Mouse (Mus musculus) yolk sac, embryonic 10.5 days (tissue): Measurements from ENCODE around the gene Pcgf1.

Experiments used
- DNase-seq: peaks from one replicate; pipeline ENCODE4 v3.0.0-alpha.2; 2017; ENCODE audit warnings: low spot score

Pcgf1 gene

DNA sequence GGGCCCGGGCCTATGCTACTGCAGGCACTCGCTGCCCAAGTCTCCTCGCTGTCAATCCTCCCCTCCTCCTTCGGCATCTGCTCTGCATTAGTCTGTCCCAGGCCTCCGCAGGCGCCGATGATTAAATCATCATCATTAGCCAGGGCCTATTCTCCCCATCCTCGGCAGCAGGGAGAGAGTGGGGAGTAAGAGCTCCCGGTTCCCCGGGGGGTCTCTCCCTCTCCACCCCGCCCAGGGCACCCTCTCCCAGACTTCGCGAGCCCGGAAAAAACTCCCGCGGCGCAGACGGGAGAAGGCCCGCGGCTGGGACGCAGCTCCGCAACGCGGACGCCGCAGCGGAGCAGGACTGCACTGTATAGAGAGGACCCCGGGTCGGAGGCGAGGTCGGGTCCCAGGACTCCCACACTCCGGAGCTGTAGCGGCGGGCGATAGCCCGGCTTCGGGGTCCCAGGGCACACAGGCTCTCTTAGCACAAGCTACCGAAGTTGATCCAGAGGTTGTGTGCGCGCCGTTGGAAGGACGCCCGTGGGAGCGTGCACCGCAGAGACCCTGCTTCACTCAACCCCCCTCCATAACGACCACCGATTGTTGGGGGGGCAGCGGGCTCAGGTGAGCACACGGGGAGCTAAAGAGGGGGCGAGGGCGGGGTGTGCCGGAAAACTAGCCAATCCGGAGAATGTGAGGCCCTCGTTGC is at the start of gene Pcgf1:
TSS of gene Pcgf1 (plus strand) at position 240 of the 694 bp plus-strand sequence.
- no peak for DNase-seq

DNA sequence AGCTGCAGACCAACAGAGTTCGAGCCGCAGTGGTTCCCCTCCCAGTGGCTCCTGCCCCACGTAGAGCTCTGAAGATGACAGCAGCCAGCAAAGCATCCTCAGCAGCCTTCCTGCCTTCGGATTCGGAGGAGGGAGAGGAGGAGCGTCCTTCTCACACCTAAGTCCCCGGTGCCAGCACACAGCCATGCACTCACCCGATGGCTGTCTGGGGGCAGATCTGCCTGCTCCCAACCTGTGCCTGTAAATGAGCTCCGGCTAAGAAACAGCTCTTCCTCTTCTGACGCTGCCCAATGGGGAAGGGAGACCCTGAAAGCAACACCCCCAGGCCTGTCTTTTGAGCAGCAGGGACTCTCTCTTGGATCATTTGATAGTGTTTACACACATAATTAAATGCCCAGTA is 47.9 kb upstream of the Pcgf1 start:
- DNase-seq: no peak

- no peak for DNase-seq
Measured at GRCm38 (mm10) chr6:83031111-83031510, 46.6 kb upstream of the Pcgf1 start.

- no peak for DNase-seq
Measured at GRCm38 (mm10) chr6:83031921-83032590, 45.6 kb upstream of the Pcgf1 start.

DNA sequence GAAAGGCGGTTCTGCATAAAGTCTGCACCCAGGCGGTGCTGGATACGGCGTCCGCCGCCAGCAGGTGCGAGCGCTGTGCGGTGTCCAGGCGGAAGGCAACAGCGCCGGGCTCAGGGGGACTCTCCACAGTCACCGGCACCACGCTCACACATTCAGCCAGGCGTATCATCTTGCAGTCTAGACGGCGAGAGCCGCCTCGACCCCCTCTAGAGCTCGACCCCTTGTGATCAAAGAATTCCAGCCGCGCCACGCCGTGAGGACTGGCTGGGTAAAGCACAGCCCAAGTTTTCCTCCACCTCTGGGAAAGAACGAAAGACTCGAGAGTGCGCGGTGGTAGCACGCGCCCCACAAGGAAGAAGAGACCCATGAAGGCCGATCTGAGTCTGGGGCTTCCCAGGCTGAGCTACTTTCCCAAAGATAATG is 44.9 kb upstream of the Pcgf1 start:
- DNase-seq: peak; percentile 62

DNA sequence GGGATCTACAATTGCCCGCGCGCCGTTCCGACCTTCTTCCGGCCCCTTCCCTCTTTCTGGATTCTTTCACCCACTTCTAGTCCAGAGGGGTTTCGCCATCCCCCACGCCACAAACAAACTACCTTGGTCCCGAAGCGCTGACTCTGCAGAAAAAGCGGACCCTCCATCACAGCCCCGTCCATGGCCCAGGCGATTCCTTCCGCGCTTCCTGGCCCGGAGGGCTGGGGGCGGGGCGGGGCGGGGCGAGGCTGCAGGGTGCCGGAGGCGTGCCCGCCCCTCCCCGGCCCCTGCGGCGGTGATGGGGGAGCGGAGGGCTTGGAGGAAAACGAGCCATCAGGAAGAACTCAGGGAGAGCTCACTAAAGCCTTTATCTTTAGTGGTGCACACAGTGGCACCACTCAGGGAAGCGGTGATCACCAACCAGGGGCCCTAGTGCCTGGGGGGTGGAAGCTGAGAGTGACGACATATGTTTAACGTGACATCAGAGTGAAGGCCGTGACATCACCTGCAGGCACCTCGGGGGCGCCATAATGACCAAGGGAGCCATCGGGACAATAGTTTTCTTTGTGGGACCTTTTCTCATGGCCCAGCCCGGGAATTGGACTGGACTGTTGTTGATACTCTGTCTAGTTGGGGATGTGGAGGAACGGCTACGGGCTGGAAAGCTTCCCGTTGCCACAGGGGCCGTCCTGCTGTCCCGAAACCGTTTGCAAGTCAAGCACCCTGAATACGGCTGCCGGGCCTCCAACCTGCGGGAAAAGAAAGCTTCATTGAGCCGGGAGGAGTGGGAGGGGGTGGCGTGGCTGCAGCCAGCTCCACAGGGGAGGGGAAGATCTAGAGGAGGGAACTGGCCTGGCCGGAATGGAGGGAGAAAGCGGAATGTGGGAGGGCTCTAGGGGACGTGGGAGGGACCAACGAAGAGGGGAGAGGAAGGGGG is 44.2 kb upstream of the Pcgf1 start, which contains the start of the genes Dok1 and Loxl3:
TSS of gene Dok1 (minus strand) at position 223 of the 937 bp plus-strand sequence.
TSS of gene Loxl3 (plus strand) at position 925 of the 937 bp plus-strand sequence.
- DNase-seq: peak; percentile 85

DNA sequence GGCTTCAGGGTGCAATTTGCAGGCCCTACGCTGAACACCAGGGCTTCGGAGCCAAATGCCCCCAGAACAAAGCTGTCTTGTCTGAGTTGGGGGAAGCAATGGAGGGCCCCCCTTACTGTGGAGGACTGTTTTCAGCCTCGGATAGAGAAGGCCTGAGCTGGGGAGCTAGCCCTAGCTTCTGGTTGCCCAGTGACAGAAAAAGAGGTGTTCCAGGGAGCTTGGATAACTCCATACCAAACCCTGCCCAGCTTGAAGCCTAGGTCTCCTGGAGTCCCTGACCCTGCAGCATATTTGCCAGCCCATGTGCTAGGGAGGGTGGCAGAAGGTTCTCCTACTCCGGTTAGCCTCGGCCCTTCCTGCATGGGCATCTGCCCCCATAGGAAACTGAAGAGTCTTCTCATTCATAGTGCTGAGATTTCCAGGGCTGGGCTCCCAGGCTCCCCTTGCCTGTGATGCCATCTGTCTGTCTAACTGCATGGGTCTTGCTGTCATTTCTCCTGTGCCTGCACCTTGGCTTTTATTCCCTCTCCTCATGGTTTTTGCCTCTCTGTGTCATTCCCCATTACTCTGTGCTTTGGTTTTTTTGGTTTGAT is 43.1 kb upstream of the Pcgf1 start:
- DNase-seq: no peak

DNA sequence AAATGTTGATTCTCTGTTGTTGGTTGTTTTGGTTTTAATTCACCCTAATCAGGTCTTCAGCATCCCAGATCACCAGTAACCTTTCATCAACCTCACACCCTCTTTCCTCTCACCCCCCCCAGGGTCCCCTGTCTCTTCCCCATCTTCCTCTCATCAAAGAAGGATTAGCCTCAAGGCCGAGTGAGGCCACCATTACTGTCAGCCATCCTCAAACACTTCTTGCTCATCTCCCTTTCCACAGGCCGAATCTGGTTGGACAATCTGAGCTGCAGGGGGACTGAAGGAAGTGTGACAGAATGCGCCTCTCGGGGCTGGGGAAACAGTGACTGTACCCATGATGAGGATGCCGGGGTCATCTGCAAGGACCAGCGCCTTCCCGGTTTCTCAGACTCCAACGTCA is 40.5 kb upstream of the Pcgf1 start:
- DNase-seq: no peak

DNA sequence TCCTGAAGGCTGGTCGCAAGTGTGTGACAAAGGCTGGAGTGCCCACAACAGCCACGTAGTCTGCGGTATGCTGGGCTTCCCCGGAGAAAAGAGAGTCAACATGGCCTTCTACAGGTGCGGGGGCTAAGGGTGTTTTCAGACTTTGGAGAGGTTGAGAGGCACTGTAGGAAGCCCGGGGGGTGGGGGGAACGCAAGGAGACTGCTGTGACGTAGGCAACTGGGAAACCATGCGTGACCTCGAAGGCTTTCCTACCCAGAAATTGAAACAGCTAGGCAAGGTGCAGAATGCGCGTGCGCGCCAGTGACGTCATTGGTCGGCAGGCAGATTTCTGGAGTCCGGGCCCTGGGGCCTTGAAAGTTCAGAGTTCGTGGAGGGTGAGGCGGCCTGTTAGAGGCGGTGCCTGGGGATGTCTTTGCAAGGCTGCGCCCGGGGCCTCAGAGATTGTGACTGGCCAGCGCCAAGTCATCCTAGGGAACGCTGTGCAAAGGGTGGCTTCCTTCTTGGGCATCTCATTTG is 39.1 kb upstream of the Pcgf1 start:
- DNase-seq: peak; percentile 90

DNA sequence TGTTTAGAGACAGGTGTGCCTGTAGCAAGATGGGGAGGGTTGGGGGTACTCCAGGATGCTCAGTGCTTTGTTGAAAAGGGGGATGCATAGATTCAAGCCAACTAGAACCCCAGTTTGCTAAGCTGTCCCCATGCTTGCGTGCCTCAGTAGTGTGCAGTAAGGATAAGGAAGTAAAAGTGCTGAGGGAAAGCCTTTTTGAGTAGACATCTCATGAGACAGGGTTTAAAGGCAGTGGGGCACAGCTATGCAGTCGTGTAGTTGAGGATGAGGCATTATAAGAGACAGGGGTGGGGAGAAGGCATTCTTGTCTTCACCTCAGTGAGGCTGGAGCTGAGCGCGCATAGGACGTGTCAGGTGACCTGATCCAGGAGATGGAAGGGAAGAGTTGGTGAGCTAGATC is 37.1 kb upstream of the Pcgf1 start:
- DNase-seq: no peak

- no peak for DNase-seq
Measured at GRCm38 (mm10) chr6:83043561-83043960, 34.1 kb upstream of the Pcgf1 start.

GRCm38 (mm10) chr6:83043993-83044392 is 33.7 kb upstream of the Pcgf1 start:
- no peak for DNase-seq

DNA sequence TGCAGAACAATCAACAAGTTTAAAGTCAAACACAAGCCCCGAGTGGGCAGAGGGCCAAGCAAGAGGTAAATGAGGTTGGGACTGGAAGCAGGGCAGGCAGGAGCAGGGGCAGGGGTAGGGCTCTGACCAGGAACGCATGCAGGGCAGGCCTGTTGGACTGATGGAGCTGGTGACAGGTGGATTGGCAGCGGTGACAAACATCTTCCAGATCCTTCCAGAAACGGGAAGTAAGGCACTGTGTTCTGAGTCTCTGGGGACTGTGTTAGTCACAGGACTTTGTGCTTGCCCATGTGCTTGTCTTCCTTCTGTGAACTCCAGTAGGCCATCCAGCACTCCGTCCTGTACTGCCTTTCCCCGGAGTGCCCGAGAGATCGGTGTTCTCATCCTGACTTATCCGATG is 32.9 kb upstream of the Pcgf1 start:
- no peak for DNase-seq

DNA sequence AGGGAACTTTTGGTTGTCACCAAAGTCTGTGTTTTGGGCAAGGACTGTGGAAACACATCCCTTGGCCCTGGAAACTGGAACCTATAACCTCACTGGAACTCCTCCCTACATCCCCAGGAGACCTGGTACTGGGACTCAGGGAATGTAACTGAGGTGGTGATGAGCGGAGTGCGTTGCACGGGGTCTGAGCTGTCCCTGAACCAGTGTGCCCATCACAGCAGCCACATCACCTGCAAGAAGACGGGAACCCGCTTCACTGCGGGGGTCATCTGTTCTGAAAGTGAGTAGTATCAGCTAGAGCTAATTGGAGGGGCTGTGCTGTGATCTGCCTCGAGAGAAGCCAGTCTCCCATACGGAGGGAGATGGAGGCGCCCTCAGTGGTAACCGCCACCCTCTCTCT is 28.3 kb upstream of the Pcgf1 start:
- no peak for DNase-seq

DNA sequence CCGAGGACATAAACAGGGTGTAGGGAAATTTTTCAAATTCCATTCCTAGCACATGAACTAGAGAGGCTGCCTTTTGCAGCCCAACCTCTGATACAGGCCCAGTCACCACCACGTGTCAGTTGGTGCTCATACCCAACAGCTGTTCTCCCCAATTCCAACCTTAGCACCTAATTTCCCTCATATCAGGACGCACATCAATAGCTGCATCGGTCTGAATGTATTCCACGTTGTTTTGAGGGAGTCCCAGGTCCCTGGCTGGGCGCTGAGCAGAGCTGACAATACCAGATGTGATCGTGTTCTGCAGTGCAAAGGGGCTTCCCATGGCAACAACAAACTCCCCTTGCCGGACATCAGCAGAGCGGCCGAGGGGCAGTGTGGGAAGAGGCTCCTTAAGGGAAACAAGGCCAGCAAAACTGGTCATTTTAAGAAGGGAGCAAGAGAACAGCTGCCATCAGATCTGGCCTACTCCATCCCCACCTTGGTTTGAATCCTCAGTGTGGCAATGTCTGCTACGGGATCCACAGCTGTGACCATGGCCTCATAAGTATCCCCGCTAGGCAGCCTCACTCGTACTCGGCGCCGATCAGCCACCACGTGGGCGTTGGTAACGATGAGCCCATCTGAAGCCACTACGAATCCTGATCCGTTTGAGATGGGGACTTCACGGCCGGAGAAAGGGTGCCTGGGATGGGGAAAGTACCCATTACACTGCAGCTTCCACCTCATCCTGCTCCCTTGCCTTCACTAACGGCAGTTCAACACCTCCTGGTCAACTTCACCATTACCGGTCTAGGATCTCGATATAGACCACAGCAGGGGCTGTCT is 24.3 kb upstream of the Pcgf1 start:
- peak; percentile 45 for DNase-seq

GRCm38 (mm10) chr6:83054074-83054851 is 23.4 kb upstream of the Pcgf1 start, which contains the start of gene Aup1:
Aup1 (plus strand) TSS chr6:83054521.
- DNase-seq: peak; percentile 98

GRCm38 (mm10) chr6:83054871-83055431 is 22.7 kb upstream of the Pcgf1 start, which contains the start of gene Htra2:
Htra2 (minus strand) TSS chr6:83055273.
- no peak for DNase-seq

DNA sequence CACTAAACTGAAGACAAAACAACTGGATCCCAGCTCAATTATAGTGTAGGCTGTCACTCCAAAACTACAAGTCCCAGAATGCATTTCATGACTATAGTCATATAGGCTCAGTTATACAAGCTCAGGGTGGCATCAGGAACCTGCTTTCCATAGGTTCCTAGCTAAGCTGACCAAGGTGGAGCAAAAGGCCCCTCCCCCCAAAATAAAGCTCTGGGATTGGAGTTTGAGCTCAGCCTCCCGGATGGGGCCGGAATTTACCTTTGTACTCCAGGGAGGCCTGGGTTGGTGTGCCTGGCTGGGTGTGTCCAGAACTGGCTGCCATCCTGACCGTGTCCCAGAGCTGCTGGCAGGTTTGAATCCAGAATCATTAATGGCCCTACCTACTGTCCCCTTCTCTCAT is 19.9 kb upstream of the Pcgf1 start, which contains the start of gene Dqx1:
TSS of gene Dqx1 (plus strand) at position 55 of the 400 bp plus-strand sequence.
- peak; percentile 89 for DNase-seq

DNA sequence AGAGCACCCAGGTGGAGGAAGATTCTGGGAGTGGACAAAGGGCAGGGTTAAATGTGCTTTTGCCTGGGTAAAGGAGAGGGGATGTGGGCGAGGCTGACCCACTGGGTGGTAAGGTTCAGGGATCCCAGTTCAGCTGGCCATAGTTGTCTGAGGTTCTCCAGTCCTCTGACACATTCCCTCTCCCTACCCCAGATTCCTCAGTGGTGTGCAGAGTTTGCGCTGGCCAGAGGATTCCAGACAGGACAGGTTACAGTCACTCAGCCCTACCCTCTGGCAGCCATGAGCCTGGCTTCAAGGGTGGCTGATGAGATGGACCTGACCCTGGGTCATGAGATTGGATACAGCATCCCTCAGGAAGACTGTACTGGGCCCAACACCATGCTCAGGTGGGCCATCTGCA is 18.9 kb upstream of the Pcgf1 start:
- no peak for DNase-seq
